Mouse (Mus musculus) liver, embryonic 14.5 days (tissue): ENCODE results near the gene Gabrp. TPM values are rescaled to one million over a fixed set of nuclear protein-coding genes. Genes with fewer than 3 reads are reported as not detected.

Experiments
- ATAC-seq: fragments of 200-750 bp; cut with Nextera tagmentation; 2 replicates; pipeline ENCODE4 v1.8.0; 2017; ENCODE audit warnings: moderate number of reproducible peaks, mild to moderate bottlenecking, moderate library complexity; ENCODE audit not compliant: insufficient read depth
- DNase-seq, 3 experiments: peaks; one replicate each; pipeline ENCODE4 v3.0.0-alpha.2; 2012 to 2013; ENCODE audit warnings: low read depth in 3 of 3, low spot score in 3 of 3
- H3K27ac ChIP-seq: fragments of 300-500 bp; sonication (generic); 2 replicates; pipeline ENCODE4 v1.5.1; 2014; ENCODE audit warnings: moderate library complexity, mild to moderate bottlenecking, control low read depth, inconsistent platforms
- H3K27me3 ChIP-seq: fragments of 300-500 bp; sonication (generic); 2 replicates; pipeline ENCODE4 v1.6.1; 2014; ENCODE audit warnings: mild to moderate bottlenecking, low read length, moderate library complexity; ENCODE audit not compliant: control insufficient read depth, insufficient read depth
- H3K36me3 ChIP-seq: fragments of 300-500 bp; sonication (generic); replicated peaks from 2 replicates; pipeline ENCODE4 v1.6.1; 2014; ENCODE audit warnings: low read depth; ENCODE audit not compliant: control insufficient read depth, insufficient read depth
- H3K4me1 ChIP-seq, 2 experiments: fragments of 200-500 bp in 1 of 2; fragments of 300-500 bp in 1 of 2; sonication (generic) in 1 of 2; replicated peaks; 2 replicates each; pipeline ENCODE4 v1.6.1; 2012 to 2014; ENCODE audit warnings: antibody characterized with exemption in 1 of 2, inconsistent platforms in 1 of 2, low read length in 1 of 2; ENCODE audit not compliant: control insufficient read depth in 2 of 2, insufficient read depth in 2 of 2
- H3K4me2 ChIP-seq: fragments of 300-500 bp; sonication (generic); 2 replicates; pipeline ENCODE4 v1.6.1; 2014; ENCODE audit warnings: low read depth, mild to moderate bottlenecking, control low read depth, moderate library complexity
- H3K4me3 ChIP-seq, 2 experiments: fragments of 200-500 bp in 1 of 2; fragments of 300-500 bp in 1 of 2; sonication (generic) in 1 of 2; 2 replicates each; pipeline ENCODE4 v1.5.1; 2012 to 2014; ENCODE audit warnings: low read depth in 2 of 2, low read length in 2 of 2, mild to moderate bottlenecking in 2 of 2, control low read depth in 1 of 2, inconsistent platforms in 1 of 2, moderate library complexity in 1 of 2; ENCODE audit not compliant: insufficient read depth in 1 of 2
- H3K9ac ChIP-seq: fragments of 300-500 bp; sonication (generic); replicated peaks from 2 replicates; pipeline ENCODE4 v1.6.1; 2014; ENCODE audit warnings: mild to moderate bottlenecking, control low read depth, moderate library complexity
- H3K9me3 ChIP-seq: fragments of 300-500 bp; sonication (generic); 2 replicates; pipeline ENCODE4 v1.6.1; 2016; ENCODE audit warnings: low read length, mixed read lengths; ENCODE audit not compliant: control insufficient read depth
- CTCF ChIP-seq: IDR thresholded peaks from 2 replicates; pipeline ENCODE4 v1.5.1; 2016; ENCODE audit warnings: antibody characterized with exemption, low read depth, control low read depth
- EP300 ChIP-seq: IDR thresholded peaks from 2 replicates; pipeline ENCODE4 v1.6.1; 2016; ENCODE audit warnings: antibody characterized with exemption, low read depth
- WGBS: fragments of 180-500 bp; shearing (Covaris S2); extraction: QIAGEN DNeasy Blood & Tissue Kit; methylation state at CpG from one replicate; pipeline ENCODE4 v1.1.7; 2014; ENCODE audit not compliant: insufficient replicate concordance; 5-methylcytosine and 5-hydroxymethylcytosine counted together
- polyA plus RNA-seq, 2 experiments: library from polyadenylated mRNA; depleted of rRNA in 1 of 2; stranded (reverse) in 1 of 2; unstranded in 1 of 2; fragments of >200 nt; fragmentation: Nextera tagmentation in 1 of 2; extraction: Ambion mirVana in 1 of 2; gene quantifications; 2 replicates each; pipeline versions ENCODE4 v1.2.1 to v1.2.3; 2012 to 2014

The Gabrp gene
- polyA plus RNA-seq, 2 experiments = 0.09 TPM; not detected in 1

- no peaks in the 10 kb centered on the region for H3K27me3 ChIP-seq
- H3K4me2 ChIP-seq = no peak within 1 kb of the TSS
- DNase-seq = no peak
- no peak within 1 kb of the TSS for H3K27ac ChIP-seq
- H3K4me3 ChIP-seq = no peak within 1 kb of the TSS
- no peaks in the 10 kb centered on the region for H3K9me3 ChIP-seq
- ATAC-seq = no peak
- 57% methylated on average over 4 of the region's 4 CpGs for WGBS
- no peak within 1 kb of the TSS for H3K9ac ChIP-seq
- H3K36me3 ChIP-seq = no peaks in the 10 kb centered on the region
- H3K4me1 ChIP-seq = no peaks in the 10 kb centered on the region
- TF ChIP-seq CTCF (no peak), EP300 (no peak)
These were observed 20.2 kb upstream of the Gabrp start, which contains the start of gene D130052B06Rik for GRCm38 (mm10) chr11:33598986-33599385. Gene D130052B06Rik (plus strand): TSS chr11:33599302.

- Histone ChIP-seq H3K27me3 (no peaks in the 10 kb centered on the region), H3K4me1 (no peaks in the 10 kb centered on the region), H3K4me2 (no peak overlapping the region), H3K4me3 (no peak overlapping the region), H3K36me3 (no peaks in the 10 kb centered on the region), H3K27ac (no peak overlapping the region), H3K9me3 (no peaks in the 10 kb centered on the region), H3K9ac (no peak overlapping the region)
- ATAC-seq (no peak), DNase-seq (no peak)
- 63% methylated on average over 4 of the region's 4 CpGs for WGBS
- TF ChIP-seq CTCF (no peak), EP300 (no peak)
These were observed 17.9 kb upstream of the Gabrp start for GRCm38 (mm10) chr11:33596655-33597054.

- ATAC-seq = no peak
- no peak for DNase-seq
- H3K9ac ChIP-seq = no peak overlapping the region
- H3K27me3 ChIP-seq = no peaks in the 10 kb centered on the region
- H3K27ac ChIP-seq = no peak overlapping the region
- H3K4me1 ChIP-seq = no peaks in the 10 kb centered on the region
- no peak overlapping the region for H3K4me3 ChIP-seq
- no peaks in the 10 kb centered on the region for H3K9me3 ChIP-seq
- H3K4me2 ChIP-seq = no peak overlapping the region
- H3K36me3 ChIP-seq = no peaks in the 10 kb centered on the region
- 53% methylated on average over 4 of the region's 4 CpGs for WGBS
- TF ChIP-seq EP300 (no peak), CTCF (no peak)
These were observed 14.1 kb upstream of the Gabrp start for GRCm38 (mm10) chr11:33592826-33593225.

- H3K4me3 ChIP-seq = no peak overlapping the region
- no peaks in the 10 kb centered on the region for H3K4me1 ChIP-seq
- WGBS = 64% methylated on average over 3 of the region's 3 CpGs
- H3K27ac ChIP-seq = no peak overlapping the region
- H3K9ac ChIP-seq = no peak overlapping the region
- DNase-seq = no peak
- TF ChIP-seq EP300 (no peak), CTCF (no peak)
- H3K9me3 ChIP-seq = no peaks in the 10 kb centered on the region
- ATAC-seq = no peak
- no peaks in the 10 kb centered on the region for H3K27me3 ChIP-seq
- no peaks in the 10 kb centered on the region for H3K36me3 ChIP-seq
- no peak overlapping the region for H3K4me2 ChIP-seq
These were observed 12.0 kb upstream of the Gabrp start for GRCm38 (mm10) chr11:33590771-33591170.

- no peak for ATAC-seq
- Histone ChIP-seq H3K4me1 (no peaks in the 10 kb centered on the region), H3K9me3 (no peaks in the 10 kb centered on the region), H3K4me2 (no peak overlapping the region), H3K4me3 (no peak overlapping the region), H3K27me3 (no peaks in the 10 kb centered on the region), H3K36me3 (no peaks in the 10 kb centered on the region), H3K9ac (no peak overlapping the region), H3K27ac (no peak overlapping the region)
- WGBS = 60% methylated on average over 6 of the region's 6 CpGs
- TF ChIP-seq CTCF (no peak), EP300 (no peak)
- DNase-seq = no peak
These were observed 7.9 kb upstream of the Gabrp start for GRCm38 (mm10) chr11:33586614-33587013.
